Mouse (Mus musculus) layer of hippocampus, postnatal 10 days (tissue): Measurements from ENCODE around the gene Slc8a2. TPM values are rescaled to one million over a fixed set of nuclear protein-coding genes. Genes with fewer than 3 reads are reported as not detected.

Experiments used
- DNase-seq, 2 experiments: peaks; one replicate each; pipeline ENCODE4 v3.0.0; 2021; ENCODE audit warnings: low spot score in 2 of 2
- total RNA-seq, 2 experiments: library from RNA; stranded (reverse); gene quantifications; 2 replicates each; pipeline ENCODE4 v1.2.3; 2021

The Slc8a2 gene
- total RNA-seq, 2 experiments from 2014 or later: 282 to 292 TPM

GRCm38 (mm10) chr7:16120262-16120600 lies 9.4 kb upstream of the Slc8a2 start:
- DNase-seq: no peak

- no peak for DNase-seq
Observed at GRCm38 (mm10) chr7:16125829-16126228, 3.8 kb upstream of the Slc8a2 start.

DNA sequence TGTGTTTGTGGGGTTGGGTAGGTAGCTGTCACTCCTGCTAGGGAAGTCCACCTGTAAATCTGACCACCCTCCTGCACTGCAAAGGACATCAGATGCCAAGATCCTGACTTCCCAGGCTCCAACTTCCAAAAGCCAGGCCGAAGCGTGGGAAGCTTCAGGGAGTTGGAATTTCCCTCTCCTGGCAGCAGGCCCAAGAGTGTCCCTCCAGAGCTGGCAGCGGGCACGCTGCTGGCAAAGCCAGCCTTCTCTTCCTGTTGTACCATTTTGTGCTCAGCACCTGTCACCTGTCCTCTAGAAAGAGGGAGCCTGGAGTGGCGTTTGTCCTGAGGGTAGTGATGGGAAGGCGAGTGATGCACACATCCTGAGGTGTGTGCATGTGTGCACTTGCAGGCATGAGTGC lies 1.3 kb upstream of the Slc8a2 start:
- no peak for DNase-seq

GRCm38 (mm10) chr7:16128899-16129298 lies 727 bp upstream of the Slc8a2 start:
- DNase-seq: no peak

DNA sequence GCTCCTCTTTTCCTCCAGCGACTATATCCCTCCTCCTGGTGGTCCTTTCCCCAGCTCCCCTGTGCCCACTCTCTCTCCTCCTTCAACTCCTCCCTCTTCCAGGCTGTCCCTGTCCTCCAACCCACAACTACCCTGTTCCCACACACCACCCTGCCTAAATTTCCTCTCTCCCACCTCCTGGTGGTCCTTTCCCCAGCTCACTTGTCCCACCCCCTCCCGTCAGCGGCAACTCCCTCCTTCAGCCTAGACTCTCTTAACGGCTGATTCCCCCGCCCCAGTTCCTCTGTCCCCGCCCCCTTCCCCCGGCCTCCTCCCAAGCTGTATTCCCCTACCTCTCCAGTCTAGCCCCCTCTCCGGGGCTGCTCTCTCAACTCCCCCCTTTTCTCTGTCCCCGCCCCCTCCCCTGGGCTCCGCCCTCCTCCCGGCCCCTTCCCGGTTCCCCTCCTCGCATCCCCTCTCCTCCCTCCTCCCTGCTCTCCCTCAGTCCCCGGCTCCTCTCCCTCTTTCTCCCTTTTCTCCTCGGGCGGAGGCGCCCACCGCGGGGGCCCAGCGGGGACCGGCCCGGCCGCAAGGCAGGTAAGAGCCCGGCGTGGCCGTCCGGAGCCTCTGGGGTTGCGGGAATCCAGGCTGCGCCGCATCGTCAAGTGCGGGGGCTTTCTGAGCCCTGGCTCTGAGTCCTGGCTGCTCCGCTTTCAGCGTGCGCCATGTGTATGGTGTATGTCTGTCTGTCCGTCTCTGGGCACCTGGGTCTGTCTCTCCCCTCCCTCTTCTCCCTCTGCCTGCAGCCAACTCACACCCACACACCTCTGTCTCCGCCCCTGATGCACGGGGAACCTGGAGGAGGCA lies 443 bp downstream of the Slc8a2 start:
- peak; percentile 74 to 76 for DNase-seq

DNA sequence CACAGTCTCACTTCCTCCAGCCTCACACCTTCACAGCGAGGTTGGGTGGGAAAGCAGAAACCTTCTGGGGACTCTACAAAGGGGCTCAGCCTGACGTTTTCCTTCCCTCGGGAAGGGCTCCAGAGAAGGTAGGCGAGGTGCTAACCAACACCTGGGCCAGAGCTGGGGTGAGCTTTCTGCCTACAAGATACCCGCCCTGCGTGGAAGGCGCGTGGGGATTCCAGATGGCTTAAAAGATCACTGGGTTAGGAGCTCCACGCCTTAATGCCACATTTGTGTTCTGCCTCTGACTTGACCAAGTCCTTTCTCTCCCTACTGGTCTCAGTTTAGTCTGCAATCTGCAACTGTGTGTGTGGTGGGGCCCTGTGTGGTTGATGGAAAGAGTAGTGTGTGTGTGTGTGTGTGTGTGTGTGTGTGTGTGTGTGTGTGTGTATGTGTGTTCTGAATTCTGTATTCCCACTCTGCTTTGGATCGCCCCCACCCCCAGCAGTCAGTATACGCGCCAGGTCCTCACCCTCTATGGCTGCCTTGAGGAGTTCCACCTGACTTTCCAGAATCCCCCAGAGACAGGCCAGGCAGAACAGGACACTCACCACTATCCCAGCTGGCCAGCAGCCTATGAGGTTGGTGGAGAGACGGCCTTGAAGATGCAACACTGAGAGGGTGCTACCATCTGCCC lies 1.5 kb downstream of the Slc8a2 start:
- no peak for DNase-seq

DNA sequence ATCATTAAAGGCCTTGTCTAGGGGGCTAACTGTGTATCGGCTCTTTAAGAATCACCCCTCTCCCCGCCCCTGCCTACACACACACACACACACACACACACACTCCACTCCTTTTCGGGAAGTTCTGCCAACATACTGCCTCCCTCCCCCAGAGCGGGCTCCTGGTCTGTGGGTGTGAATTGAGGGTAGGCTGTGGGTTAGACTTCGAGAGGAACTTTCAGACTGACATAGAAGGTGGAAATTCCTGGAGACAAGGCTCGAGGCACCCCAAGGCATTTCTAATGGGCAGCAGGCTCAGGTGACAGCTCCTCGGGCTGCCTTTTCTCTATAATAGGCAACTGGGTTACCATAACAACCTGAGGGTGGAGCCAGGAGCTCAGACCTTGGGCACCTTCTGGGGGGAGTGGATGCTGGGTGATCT lies 2.5 kb downstream of the Slc8a2 start:
- no peak for DNase-seq

GRCm38 (mm10) chr7:16132926-16133325 lies 3.3 kb downstream of the Slc8a2 start:
- no peak for DNase-seq

DNA sequence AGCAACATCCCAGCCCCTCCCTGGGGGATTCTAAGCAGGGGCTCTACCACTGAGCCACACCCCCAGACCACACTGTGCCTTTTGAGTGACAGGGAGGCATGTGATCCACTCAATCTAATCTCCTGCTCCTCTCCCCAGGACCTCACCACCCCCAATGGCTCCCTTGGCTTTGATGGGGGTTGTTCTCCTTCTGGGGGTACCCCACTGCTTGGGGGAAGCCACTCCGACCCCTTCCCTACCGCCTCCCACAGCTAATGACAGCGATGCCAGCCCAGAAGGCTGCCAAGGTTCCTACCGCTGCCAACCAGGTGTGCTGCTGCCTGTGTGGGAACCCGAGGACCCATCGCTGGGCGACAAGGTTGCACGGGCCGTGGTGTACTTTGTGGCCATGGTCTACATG lies 4.1 kb downstream of the Slc8a2 start:
- DNase-seq: no peak

DNA sequence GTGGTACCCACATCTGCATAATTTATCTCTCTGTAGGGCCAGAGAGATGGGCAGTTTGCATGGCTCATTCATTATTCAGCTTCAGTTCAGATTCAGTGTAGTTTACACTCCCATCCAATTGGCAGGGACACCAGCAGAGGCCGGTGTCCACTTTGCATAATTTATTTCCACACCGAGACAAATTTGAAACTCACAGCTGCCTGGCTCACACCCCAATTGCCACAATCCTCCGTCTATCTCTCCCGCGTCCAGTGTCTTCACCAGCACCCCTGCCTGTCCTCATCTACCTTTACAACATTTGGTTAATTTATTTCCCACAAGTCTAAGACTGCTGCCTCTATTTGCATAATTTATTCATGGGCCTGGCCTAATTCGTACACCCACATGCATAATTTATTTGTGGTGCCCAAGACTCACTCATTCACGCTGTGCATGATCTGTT lies 5.3 kb downstream of the Slc8a2 start:
- DNase-seq: no peak

DNA sequence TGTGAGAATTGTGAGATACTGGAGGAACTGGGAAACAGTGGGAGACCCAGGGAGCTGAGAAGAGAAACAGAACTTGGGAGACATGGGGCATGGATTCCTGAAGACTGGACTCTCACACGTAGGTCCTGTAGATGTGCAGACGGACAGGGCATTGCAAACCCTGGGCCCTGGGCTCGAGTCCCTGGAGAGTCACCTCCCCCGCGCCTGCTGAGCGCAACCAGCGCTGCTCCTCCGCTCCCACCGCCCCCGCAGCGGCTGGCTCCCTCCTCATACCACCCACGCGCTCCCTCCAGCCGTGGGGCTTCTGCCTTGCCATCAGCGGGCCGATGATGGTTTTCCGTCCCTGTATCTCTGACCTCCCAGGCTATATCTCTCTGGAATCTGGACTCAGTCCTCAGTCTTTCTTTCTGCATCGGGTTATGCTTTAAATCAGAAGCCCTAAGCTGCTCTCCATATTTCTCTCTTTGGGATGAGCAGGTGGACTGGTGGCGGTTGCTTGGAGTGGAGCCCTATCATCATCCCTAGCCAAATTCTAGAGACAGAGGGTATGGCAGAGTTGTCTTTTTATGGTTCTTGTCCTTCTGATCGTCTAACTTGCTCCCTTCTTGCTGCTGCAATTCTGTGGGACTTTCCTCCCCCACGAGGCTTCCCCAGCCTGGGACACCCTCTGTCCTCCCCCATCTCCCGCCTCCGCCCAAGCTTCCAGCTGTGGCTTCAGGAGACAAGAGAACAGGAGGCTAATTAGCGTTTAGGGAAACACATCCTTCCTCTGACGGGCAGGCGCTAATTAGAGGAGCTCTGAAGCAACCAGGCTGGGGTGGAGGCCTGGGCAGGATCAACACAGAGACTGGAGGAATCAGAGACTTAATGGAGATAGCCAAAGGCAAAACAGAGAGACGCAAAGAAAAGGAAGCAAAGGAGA lies 17.1 kb downstream of the Slc8a2 start:
- peak; percentile 63 to 64 for DNase-seq

DNA sequence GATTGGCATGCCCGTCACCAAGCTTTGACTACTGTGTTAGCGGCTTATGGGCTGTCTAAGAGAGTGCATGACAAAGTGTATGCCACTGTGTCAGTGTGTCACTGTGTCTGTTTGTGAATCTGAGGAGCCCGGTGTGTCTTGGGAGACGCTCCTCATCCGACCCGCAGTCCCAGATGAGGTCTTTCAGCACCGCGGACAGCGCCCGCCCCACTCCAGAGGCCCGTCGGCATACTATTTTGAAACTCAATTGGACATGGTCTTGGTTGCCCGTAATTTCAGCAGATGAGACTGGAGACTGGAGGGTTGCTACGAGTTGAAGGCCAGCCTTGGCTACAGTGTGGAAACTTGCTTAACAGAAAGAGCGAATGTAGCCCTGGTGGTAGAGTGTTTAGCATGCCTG lies 18.0 kb downstream of the Slc8a2 start:
- peak; percentile 57 to 66 for DNase-seq

DNA sequence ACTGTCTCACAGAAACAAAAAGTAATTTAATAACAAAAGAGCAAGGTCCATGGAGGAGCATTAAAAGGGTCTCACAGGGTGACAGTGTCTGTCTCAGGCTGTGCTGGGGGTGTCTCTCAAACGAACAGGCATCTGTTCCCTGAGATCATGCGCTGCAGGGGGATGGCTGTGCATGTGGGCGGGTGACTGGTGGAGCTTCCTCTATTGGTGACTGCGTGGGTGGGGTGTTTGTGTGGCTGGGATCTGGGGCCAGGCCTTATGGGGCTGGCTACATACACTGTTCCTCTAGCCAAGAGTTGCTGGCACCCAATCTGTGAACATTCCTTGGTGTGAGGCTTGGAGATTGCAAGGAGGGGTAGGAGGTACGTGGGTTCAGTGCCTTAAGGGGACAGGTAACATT lies 19.6 kb downstream of the Slc8a2 start:
- DNase-seq: peak; percentile 63 to 69

DNA sequence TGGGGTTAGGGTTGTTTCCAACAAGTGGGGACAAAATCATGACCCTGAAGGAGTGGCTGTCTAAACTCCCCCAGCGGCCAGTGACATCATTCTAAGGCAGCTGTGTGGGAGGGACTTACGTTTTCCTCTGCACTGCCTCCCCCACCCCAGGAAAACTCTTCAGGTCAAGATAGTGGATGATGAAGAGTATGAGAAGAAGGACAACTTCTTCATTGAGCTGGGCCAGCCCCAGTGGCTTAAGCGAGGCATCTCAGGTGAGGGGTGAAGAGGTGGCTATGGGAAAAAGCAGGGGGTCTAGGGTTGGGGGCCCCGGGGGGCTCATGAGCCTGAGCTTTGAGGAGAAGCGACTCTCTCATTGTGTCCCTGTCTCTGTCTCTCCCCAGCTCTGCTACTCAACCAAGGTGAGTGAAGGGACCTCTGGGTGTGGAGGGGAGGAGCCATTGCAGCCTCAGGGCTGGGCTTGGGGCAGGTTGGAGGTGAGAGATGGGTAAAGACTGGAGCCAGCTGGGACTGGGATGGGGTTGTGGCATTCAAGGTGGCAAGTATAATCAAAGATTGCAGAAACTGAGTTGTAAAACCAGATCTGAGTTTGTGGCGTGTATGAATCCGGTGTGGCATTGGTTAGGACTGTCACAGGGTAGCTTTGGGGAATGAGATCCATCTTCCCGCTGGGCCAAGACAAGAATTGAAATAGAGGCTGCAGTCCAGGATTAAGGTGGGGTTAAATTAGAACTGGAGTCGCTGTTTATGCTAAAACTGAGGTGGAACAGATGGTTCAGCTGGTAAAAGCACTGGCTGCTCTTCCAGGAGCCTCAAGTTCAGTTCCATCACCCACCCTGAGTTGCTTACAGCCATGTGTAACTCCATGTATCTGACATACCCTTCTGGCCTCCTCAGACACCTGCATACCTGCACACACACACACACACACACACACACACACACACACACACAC lies 20.8 kb downstream of the Slc8a2 start:
- DNase-seq: no peak

GRCm38 (mm10) chr7:16153522-16153921 lies 23.9 kb downstream of the Slc8a2 start:
- DNase-seq: peak; percentile 65 to 73

- no peak for DNase-seq
Observed at GRCm38 (mm10) chr7:16155132-16155872, 25.7 kb downstream of the Slc8a2 start.

DNA sequence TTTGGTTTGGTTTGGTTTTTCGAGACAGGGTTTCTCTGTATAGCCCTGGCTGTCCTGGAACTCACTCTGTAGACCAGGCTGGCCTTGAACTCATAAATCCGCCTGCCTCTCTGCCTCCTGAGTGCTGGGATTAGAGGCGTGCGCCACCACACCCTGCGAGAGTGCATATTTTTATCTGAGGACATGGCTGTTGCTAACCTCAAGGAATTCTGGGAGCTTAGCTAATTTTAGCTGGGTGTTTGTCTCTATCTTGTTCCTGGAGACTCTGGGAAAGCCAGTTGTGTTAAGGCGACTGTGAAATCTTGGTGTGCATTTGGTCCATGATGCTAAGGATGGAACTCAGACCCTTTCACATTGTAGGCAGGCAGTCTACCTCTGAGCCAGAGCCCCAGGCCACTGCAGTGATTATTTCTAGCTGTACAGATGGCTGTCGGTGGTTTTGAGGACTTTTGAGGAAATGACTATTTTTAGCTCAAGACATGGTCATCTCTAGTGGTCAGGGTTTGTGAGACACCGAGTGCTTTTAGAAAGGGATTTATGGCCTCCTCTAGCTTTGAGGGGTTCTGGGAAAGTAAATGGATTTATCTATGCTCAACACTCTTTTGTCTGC lies 26.6 kb downstream of the Slc8a2 start:
- DNase-seq: no peak

- no peak for DNase-seq
Observed at GRCm38 (mm10) chr7:16158735-16159134, 29.1 kb downstream of the Slc8a2 start.

DNA sequence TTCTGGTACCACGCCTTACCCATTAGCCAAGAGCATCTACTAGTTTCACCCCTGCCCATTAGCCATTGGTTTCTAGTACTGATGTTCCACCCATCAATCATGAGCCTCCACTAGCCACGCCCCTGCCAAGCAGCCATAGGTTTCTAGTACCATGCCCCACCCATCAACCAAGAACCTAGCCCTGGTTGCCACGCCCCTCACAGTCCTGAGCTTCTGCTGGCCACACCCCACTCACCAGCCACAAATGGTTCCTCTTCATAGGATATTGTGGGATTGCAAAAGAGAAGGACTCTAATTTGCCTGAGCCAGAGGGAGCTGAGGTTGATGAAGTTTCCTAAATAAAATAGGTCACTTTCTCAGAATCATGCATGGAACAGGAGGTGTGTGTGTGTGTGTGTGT lies 31.1 kb downstream of the Slc8a2 start:
- DNase-seq: no peak
